Mouse (Mus musculus) liver, postnatal 0 days (tissue): ENCODE results near the gene Baiap2l2. TPM values are rescaled to one million over a fixed set of nuclear protein-coding genes. Genes with fewer than 3 reads are reported as not detected.

Experiments used
- ATAC-seq: fragments of 200-750 bp; cut with Nextera tagmentation; 2 replicates; pipeline ENCODE4 v1.8.0; 2017; ENCODE audit warnings: mild to moderate bottlenecking, moderate library complexity
- DNase-seq: peaks from one replicate; pipeline ENCODE4 v3.0.0-alpha.2; 2016
- H3K27ac ChIP-seq: fragments of 300-500 bp; sonication (generic); 2 replicates; pipeline ENCODE4 v1.5.1; 2014; ENCODE audit warnings: antibody characterized with exemption, moderate library complexity, mild to moderate bottlenecking, low read depth
- H3K27me3 ChIP-seq: fragments of 300-500 bp; sonication (generic); 2 replicates; pipeline ENCODE4 v1.6.1; 2014; ENCODE audit warnings: low read length, control low read depth, mixed read lengths; ENCODE audit not compliant: insufficient read depth
- H3K36me3 ChIP-seq: fragments of 300-500 bp; sonication (generic); replicated peaks from 2 replicates; pipeline ENCODE4 v1.6.1; 2014; ENCODE audit warnings: mild to moderate bottlenecking, control low read depth, low read length, moderate library complexity, mixed read lengths; ENCODE audit not compliant: insufficient read depth
- H3K4me1 ChIP-seq: fragments of 300-500 bp; sonication (generic); 2 replicates; pipeline ENCODE4 v1.6.1; 2014; ENCODE audit warnings: antibody characterized with exemption, mild to moderate bottlenecking, control low read depth; ENCODE audit not compliant: insufficient read depth
- H3K4me2 ChIP-seq: fragments of 300-500 bp; sonication (generic); 2 replicates; pipeline ENCODE4 v1.6.1; 2014; ENCODE audit warnings: low read depth, mild to moderate bottlenecking, low read length, moderate library complexity, mixed read lengths
- H3K4me3 ChIP-seq: fragments of 300-500 bp; sonication (generic); 2 replicates; pipeline ENCODE4 v1.5.1; 2014; ENCODE audit warnings: low read depth, low read length
- H3K9ac ChIP-seq: fragments of 300-500 bp; sonication (generic); replicated peaks from 2 replicates; pipeline ENCODE4 v1.6.1; 2014; ENCODE audit warnings: mild to moderate bottlenecking, moderate library complexity
- H3K9me3 ChIP-seq: fragments of 300-500 bp; sonication (generic); 2 replicates; pipeline ENCODE4 v1.6.1; 2016; ENCODE audit warnings: mild to moderate bottlenecking, control low read depth, low read length, mixed read lengths
- CTCF ChIP-seq: sonication (generic); IDR thresholded peaks from 2 replicates; pipeline ENCODE4 v1.5.1; 2016; ENCODE audit warnings: antibody characterized with exemption, low read depth
- EP300 ChIP-seq: IDR thresholded peaks from 2 replicates; pipeline ENCODE4 v1.6.1; 2016; ENCODE audit warnings: antibody characterized with exemption, low read depth, mild to moderate bottlenecking
- WGBS: fragments of 180-500 bp; shearing (Covaris S2); extraction: QIAGEN DNeasy Blood & Tissue Kit; methylation state at CpG from one replicate; pipeline ENCODE4 v1.1.7; 2014; ENCODE audit not compliant: insufficient replicate concordance; 5-methylcytosine and 5-hydroxymethylcytosine counted together
- polyA plus RNA-seq: library from polyadenylated mRNA; unstranded; fragments of >200 nt; fragmentation: Nextera tagmentation; extraction: Ambion mirVana; gene quantifications from 2 replicates; pipeline ENCODE4 v1.2.1, GENCODE M21; 2015

The Baiap2l2 gene
- polyA plus RNA-seq, 1 experiment from 2014 or later, result 1.2 TPM

- H3K4me2 ChIP-seq, result no peak overlapping the region
- no peaks in the 10 kb centered on the region for H3K4me1 ChIP-seq
- ATAC-seq (no peak), DNase-seq (no peak)
- H3K9ac ChIP-seq, result no peak overlapping the region
- WGBS, result 61% methylated on average over 5 of the region's 5 CpGs
- no peak overlapping the region for H3K4me3 ChIP-seq
- H3K27ac ChIP-seq, result no peak overlapping the region
- H3K9me3 ChIP-seq, result no peaks in the 10 kb centered on the region
- H3K27me3 ChIP-seq, result no peaks in the 10 kb centered on the region
- TF ChIP-seq CTCF (no peak), EP300 (no peak)
- peaks cover 13% of the 10 kb centered on the region for H3K36me3 ChIP-seq
Measured at GRCm38 (mm10) chr15:79304832-79305231, 19.5 kb upstream of the Baiap2l2 start.

DNA sequence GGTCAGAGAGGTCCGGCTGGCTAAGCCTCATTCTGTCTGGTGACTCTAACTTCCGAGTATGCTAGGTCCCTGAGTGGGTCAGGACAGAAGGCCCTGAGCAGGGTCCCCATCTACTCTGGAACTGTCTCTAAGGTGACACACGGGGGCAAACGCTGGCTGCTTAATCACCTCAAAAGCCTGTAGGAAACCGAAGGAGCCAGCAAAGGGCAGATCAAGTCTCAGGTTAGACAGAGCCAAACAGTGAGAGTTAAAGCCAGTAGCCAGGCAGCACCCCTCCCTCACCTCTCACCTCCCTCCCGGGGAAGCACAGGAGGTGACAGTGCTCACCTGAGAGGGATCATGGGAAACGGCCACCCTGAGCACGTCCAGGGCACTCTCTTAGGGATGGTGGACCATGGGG lies 18.4 kb upstream of the Baiap2l2 start:
- no peaks in the 10 kb centered on the region for H3K27me3 ChIP-seq
- H3K27ac ChIP-seq, result no peak overlapping the region
- no peak overlapping the region for H3K4me3 ChIP-seq
- H3K4me2 ChIP-seq, result no peak overlapping the region
- no peak for TF ChIP-seq EP300
- no peak for TF ChIP-seq CTCF
- no peaks in the 10 kb centered on the region for H3K4me1 ChIP-seq
- no peak overlapping the region for H3K9ac ChIP-seq
- H3K9me3 ChIP-seq, result no peaks in the 10 kb centered on the region
- 79% methylated on average over 8 of the region's 8 CpGs for WGBS
- no peak for DNase-seq
- H3K36me3 ChIP-seq, result peaks cover 13% of the 10 kb centered on the region
- no peak for ATAC-seq

DNA sequence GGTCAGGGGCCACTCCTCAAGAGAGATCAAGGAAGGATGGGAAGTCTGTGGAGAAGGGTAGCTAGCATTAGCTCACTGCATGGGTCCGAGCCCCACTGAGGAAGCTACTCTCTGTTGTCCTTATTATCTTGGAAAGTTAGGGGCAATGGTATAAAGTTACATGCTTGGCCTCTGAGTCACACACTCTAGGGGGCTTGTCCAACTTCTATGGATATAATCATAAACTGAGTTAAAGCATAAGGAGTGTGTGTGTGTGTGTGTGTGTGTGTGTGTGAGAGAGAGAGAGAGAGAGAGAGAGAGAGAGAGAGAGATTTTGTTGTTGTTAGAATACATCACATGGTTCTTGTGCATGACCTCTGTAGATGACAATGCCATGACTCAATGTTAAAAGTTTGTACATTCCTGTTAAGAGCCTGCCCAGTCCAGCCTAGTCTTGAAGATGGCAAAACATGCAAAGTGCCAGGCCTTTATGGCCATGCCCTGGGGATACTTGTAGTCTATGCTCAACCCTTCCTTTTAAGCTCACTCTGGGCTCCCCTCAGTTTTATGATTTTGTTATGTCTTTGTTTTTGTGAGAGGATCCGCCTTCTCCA lies 14.3 kb upstream of the Baiap2l2 start:
- WGBS, result 85% methylated on average over 2 of the region's 2 CpGs
- Histone ChIP-seq H3K9ac (no peak overlapping the region), H3K4me3 (no peak overlapping the region), H3K27ac (no peak overlapping the region), H3K36me3 (peaks cover 5% of the 10 kb centered on the region; the same call in 1 of the 2 replicates), H3K4me1 (no peaks in the 10 kb centered on the region), H3K4me2 (no peak overlapping the region), H3K27me3 (no peaks in the 10 kb centered on the region), H3K9me3 (no peaks in the 10 kb centered on the region)
- no peak for DNase-seq
- TF ChIP-seq CTCF (no peak), EP300 (no peak)
- no peak for ATAC-seq

- Histone ChIP-seq H3K9me3 (no peaks in the 10 kb centered on the region), H3K27ac (no peak overlapping the region), H3K36me3 (peaks cover 7% of the 10 kb centered on the region; the same call in 1 of the 2 replicates), H3K4me2 (no peak overlapping the region), H3K27me3 (no peaks in the 10 kb centered on the region), H3K4me3 (no peak overlapping the region), H3K4me1 (no peaks in the 10 kb centered on the region), H3K9ac (no peak overlapping the region)
- no peak for TF ChIP-seq EP300
- DNase-seq (no peak), ATAC-seq (no peak)
- WGBS, result 85% methylated on average over 6 of the region's 6 CpGs
Measured at GRCm38 (mm10) chr15:79298553-79298952, 13.2 kb upstream of the Baiap2l2 start.

DNA sequence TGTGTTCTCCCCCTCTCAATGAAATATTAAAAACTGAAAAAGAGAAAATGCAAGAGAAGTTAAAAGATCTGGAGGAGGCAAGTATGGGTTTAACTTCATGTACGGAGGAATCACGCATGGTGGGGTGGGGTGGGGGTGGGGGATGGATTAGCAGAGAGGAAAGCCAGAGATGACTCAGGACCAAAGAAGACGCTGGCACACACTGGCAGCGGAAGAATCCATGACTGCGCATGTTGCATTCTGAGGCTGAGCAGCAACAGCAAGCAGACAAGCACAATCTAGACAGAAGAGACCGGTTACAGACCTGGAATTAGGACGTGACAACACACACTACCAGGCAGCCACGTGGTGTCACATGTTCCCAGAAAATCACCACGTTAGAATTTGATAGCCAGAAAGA lies 7.4 kb upstream of the Baiap2l2 start:
- no peak for DNase-seq
- Histone ChIP-seq H3K9ac (no peak overlapping the region), H3K4me2 (no peak overlapping the region), H3K4me3 (no peak overlapping the region), H3K4me1 (no peaks in the 10 kb centered on the region), H3K27ac (no peak overlapping the region), H3K27me3 (no peaks in the 10 kb centered on the region), H3K36me3 (peaks cover 9% of the 10 kb centered on the region; the same call in 1 of the 2 replicates), H3K9me3 (no peaks in the 10 kb centered on the region)
- no peak for ATAC-seq
- no peak for TF ChIP-seq CTCF
- no peak for TF ChIP-seq EP300
- 84% methylated on average over 9 of the region's 9 CpGs for WGBS

GRCm38 (mm10) chr15:79290340-79290739 lies 5.0 kb upstream of the Baiap2l2 start:
- no peak for ATAC-seq
- Histone ChIP-seq H3K9ac (no peak overlapping the region), H3K27me3 (no peaks in the 10 kb centered on the region), H3K36me3 (peaks cover 11% of the 10 kb centered on the region; the same call in 1 of the 2 replicates), H3K9me3 (no peaks in the 10 kb centered on the region), H3K4me3 (no peak overlapping the region), H3K4me2 (no peak overlapping the region), H3K27ac (no peak overlapping the region), H3K4me1 (no peaks in the 10 kb centered on the region)
- no peak for DNase-seq
- peak; percentile 22; the same call in 1 of the 2 replicates for TF ChIP-seq CTCF
- no peak for TF ChIP-seq EP300
- 80% methylated on average over 3 of the region's 3 CpGs for WGBS
